Mouse (Mus musculus): ENCODE data around the gene Tfb2m.

GRCm38 (mm10) chr1:179581422-179581821, 35.4 kb upstream of the Tfb2m start:
- TF ChIP-seq CTCF (IDR thresholded peaks at IDR 0.05 in 2 of 3, conservative IDR thresholded peaks at IDR 0.05 in 1 of 3; ENCODE audit: control insufficient read depth in 1 of 3, insufficient read depth in 1 of 3, low read depth in 2 of 3, low read length in 3 of 3, poor library complexity in 1 of 3, severe bottlenecking in 1 of 3) (no peak), EP300 (IDR thresholded peaks at IDR 0.05; ENCODE audit: low read depth in 1 of 2, low read length in 2 of 2) (no peak)

Measured in MEL (cell line).